ENCODE assay signal across 1 mouse cellular context in the genomic region with DNA sequence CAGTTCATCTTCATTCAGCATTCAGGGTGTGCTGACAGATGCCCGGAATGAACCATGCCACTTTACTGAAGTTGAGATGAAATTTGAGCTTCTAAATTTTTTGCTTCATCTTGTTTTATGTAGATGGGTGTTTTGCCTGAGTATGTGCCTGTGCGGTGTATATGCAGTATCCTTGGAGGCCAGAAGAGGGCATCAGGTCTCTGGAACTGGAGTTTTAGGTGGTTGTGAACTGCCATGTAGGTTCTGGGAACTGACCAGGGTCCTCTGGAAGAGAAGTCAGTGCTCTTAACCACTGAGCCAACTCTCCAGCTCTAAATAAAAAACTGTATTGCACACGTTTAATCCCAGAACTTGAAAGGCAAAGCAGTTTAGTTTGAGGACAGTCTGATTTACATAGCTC.
TF ChIP-seq lines count a peak whose summit lies in the region.

No protein-coding gene starts in this region.

TF ChIP-seq in MEL, 35 proteins besides CTCF, POLR2A, EP300 and RAD21:
- TF ChIP-seq SMC3 (IDR thresholded peaks at IDR 0.05; ENCODE audit: low read depth, low read length), result peak; percentile 52
- peak; percentile 4; the same call in 1 of the 2 replicates for TF ChIP-seq ZC3H11A (IDR thresholded peaks at IDR 0.05; ENCODE audit: low read depth, low read length)
- no peak for TF ChIP-seq ZNF384 (IDR thresholded peaks at IDR 0.05; ENCODE audit: low read depth, low read length)
